Mouse (Mus musculus): ENCODE data around the gene Nipa2. TPM values are rescaled to one million over a fixed set of nuclear protein-coding genes. Genes with fewer than 3 reads are reported as not detected.
A peak's percentile ranks its signal among the peaks of the same experiment; 100 is the strongest.

Gene Nipa2
- polyA plus RNA-seq, 1 experiment = 23.8 TPM

GRCm38 (mm10) chr7:55986526-55987214, 24.4 kb upstream of the Nipa2 start:
- peaks cover 1% of the 10 kb centered on the region; the same call in 1 of the 2 replicates for H3K4me1 ChIP-seq (ENCODE audit: control insufficient read depth, insufficient read depth, low read length)
- WGBS = 22% methylated on average over 13 of the region's 13 CpGs
- H3K4me3 ChIP-seq (replicated peaks; ENCODE audit: control insufficient read depth, low read depth, low read length) = no peak overlapping the region
- TF ChIP-seq CTCF (IDR thresholded peaks at IDR 0.05; ENCODE audit: control insufficient read depth, insufficient read depth, low read length) (peak; percentile 74), POLR2A (IDR thresholded peaks at IDR 0.05; ENCODE audit: borderline replicate concordance, control insufficient read depth, low read depth, low read length) (no peak)
- H3K27ac ChIP-seq (ENCODE audit: control insufficient read depth, insufficient read depth, low read depth, low read length, poor library complexity) = no peak overlapping the region

GRCm38 (mm10) chr7:55984754-55985153, 22.5 kb upstream of the Nipa2 start:
- WGBS = 86% methylated on average over 4 of the region's 4 CpGs
- Histone ChIP-seq H3K27ac (ENCODE audit: control insufficient read depth, insufficient read depth, low read depth, low read length, poor library complexity) (no peak overlapping the region), H3K4me3 (replicated peaks; ENCODE audit: control insufficient read depth, low read depth, low read length) (no peak overlapping the region), H3K4me1 (ENCODE audit: control insufficient read depth, insufficient read depth, low read length) (peaks cover 1% of the 10 kb centered on the region; the same call in 1 of the 2 replicates)
- no peak for TF ChIP-seq CTCF (IDR thresholded peaks at IDR 0.05; ENCODE audit: control insufficient read depth, insufficient read depth, low read length)
- TF ChIP-seq POLR2A (IDR thresholded peaks at IDR 0.05; ENCODE audit: borderline replicate concordance, control insufficient read depth, low read depth, low read length) = no peak

DNA sequence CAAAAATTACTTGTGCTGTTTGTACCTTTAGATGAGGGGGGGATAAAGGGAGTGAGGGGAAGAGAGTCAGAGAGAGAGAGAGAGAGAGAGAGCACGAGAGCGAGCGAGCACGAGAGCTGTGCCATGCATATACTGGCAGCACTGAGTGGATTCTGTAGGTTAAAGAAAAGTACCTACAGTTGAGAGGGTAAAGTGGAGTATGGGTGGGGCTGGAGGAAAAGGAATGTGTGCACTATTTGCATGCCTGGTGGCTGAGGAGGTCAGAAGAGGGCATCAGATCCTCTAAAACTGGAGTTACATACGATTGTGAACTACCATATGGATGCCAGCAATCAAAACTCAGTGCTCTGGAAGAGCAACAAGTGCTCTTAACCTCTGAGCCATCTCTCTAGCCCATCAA, 20.8 kb upstream of the Nipa2 start:
- H3K27ac ChIP-seq (ENCODE audit: control insufficient read depth, insufficient read depth, low read depth, low read length, poor library complexity) = no peak overlapping the region
- no peak for TF ChIP-seq CTCF (IDR thresholded peaks at IDR 0.05; ENCODE audit: control insufficient read depth, insufficient read depth, low read length)
- TF ChIP-seq POLR2A (IDR thresholded peaks at IDR 0.05; ENCODE audit: borderline replicate concordance, control insufficient read depth, low read depth, low read length) = no peak
- WGBS = 97% methylated on average over 5 of the region's 5 CpGs
- H3K4me1 ChIP-seq (ENCODE audit: control insufficient read depth, insufficient read depth, low read length) = peaks cover 1% of the 10 kb centered on the region; the same call in 1 of the 2 replicates
- no peak overlapping the region for H3K4me3 ChIP-seq (replicated peaks; ENCODE audit: control insufficient read depth, low read depth, low read length)

DNA sequence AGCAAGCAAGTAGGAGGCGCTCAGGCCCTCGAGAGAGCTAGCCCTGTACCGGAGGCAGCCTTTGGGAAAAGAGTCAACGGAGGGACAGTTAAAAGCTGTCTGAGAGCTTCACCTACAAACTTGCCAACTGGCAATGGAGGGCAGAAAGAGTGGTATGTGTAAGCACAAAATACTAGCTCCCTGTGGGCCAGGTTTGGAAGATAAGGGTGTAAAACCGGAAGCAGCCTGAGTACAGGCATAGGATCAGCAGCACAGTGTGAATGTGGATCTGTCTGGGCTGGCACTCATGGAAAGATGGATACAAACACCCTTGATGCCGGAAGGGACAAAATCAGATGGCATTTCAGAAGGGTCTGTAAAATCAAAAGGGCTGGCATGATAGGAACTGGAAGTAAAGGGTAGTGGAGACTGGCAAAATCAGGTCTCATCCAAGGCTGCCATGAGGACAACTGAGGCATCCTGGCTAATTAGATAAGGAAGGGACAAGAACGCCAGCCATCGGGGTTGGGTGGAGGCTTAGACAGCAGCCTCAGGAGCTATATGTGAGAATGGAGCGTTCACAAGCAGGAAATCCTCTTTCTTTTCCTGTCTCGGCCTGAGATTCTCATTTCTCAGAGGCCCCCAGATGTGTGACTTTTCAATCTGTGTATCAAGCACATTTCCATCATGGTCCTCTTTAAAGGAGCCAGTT, 19.9 kb upstream of the Nipa2 start:
- Histone ChIP-seq H3K4me3 (replicated peaks; ENCODE audit: control insufficient read depth, low read depth, low read length) (no peak overlapping the region), H3K27ac (ENCODE audit: control insufficient read depth, insufficient read depth, low read depth, low read length, poor library complexity) (peak overlapping the region; percentile 65), H3K4me1 (ENCODE audit: control insufficient read depth, insufficient read depth, low read length) (peaks cover 1% of the 10 kb centered on the region; the same call in 1 of the 2 replicates)
- TF ChIP-seq POLR2A (IDR thresholded peaks at IDR 0.05; ENCODE audit: borderline replicate concordance, control insufficient read depth, low read depth, low read length) (no peak), CTCF (IDR thresholded peaks at IDR 0.05; ENCODE audit: control insufficient read depth, insufficient read depth, low read length) (no peak)
- 75% methylated on average over 10 of the region's 10 CpGs for WGBS

DNA sequence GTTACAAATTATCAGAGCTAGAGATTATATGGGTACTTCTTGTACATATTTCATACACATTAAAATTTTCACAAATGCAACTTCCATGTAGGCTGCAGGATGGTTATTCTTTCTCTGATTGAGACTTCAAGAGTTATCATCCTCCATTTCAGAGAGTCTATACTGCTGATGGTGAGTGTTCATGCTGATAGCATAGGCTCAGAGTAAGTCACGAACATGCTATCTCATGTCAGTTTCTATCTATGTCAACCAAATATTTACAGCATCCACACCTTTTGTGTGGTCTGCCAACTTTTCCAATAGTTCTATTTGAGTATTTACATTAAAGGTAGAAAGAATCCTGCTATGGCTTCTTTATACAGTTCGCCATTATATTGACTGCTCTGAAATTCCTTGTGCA, 19.2 kb upstream of the Nipa2 start:
- peaks cover 1% of the 10 kb centered on the region; the same call in 1 of the 2 replicates for H3K4me1 ChIP-seq (ENCODE audit: control insufficient read depth, insufficient read depth, low read length)
- no peak overlapping the region for H3K4me3 ChIP-seq (replicated peaks; ENCODE audit: control insufficient read depth, low read depth, low read length)
- TF ChIP-seq CTCF (IDR thresholded peaks at IDR 0.05; ENCODE audit: control insufficient read depth, insufficient read depth, low read length) (no peak), POLR2A (IDR thresholded peaks at IDR 0.05; ENCODE audit: borderline replicate concordance, control insufficient read depth, low read depth, low read length) (no peak)
- 72% methylated on average over 2 of the region's 2 CpGs for WGBS
- H3K27ac ChIP-seq (ENCODE audit: control insufficient read depth, insufficient read depth, low read depth, low read length, poor library complexity) = no peak overlapping the region

DNA sequence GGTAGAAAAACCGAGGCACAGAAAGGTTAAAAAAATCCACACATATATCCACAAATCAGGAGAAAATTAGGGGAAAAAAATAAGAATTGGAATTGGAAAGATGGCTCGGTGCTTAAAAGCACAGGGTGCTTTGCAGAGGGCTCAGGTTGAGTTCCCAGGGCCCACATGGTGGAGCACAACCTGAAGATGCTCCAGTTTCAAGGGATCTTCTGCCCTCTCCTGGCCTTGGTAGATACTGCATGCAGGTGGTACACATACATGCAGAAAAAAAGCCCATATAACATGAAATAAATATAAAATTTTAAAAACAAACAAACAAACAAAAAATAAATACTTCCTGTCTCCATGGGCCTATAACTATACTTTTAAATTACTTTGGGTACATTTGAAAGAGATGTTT, 12.2 kb upstream of the Nipa2 start:
- peaks cover 1% of the 10 kb centered on the region for H3K4me1 ChIP-seq (ENCODE audit: control insufficient read depth, insufficient read depth, low read length)
- WGBS = 97% methylated on average over 2 of the region's 2 CpGs
- H3K4me3 ChIP-seq (replicated peaks; ENCODE audit: control insufficient read depth, low read depth, low read length) = no peak overlapping the region
- no peak for TF ChIP-seq POLR2A (IDR thresholded peaks at IDR 0.05; ENCODE audit: borderline replicate concordance, control insufficient read depth, low read depth, low read length)
- TF ChIP-seq CTCF (IDR thresholded peaks at IDR 0.05; ENCODE audit: control insufficient read depth, insufficient read depth, low read length) = peak; percentile 22; the same call in 1 of the 2 replicates
- H3K27ac ChIP-seq (ENCODE audit: control insufficient read depth, insufficient read depth, low read depth, low read length, poor library complexity) = no peak overlapping the region

- Histone ChIP-seq H3K4me3 (replicated peaks; ENCODE audit: control insufficient read depth, low read depth, low read length) (no peak overlapping the region), H3K4me1 (ENCODE audit: control insufficient read depth, insufficient read depth, low read length) (peaks cover 1% of the 10 kb centered on the region), H3K27ac (ENCODE audit: control insufficient read depth, insufficient read depth, low read depth, low read length, poor library complexity) (peak overlapping the region; percentile 2; the same call in 1 of the 2 replicates)
- no peak for TF ChIP-seq POLR2A (IDR thresholded peaks at IDR 0.05; ENCODE audit: borderline replicate concordance, control insufficient read depth, low read depth, low read length)
- TF ChIP-seq CTCF (IDR thresholded peaks at IDR 0.05; ENCODE audit: control insufficient read depth, insufficient read depth, low read length) = no peak
- 3% methylated on average over 1 of the region's 1 CpGs for WGBS
Observed at GRCm38 (mm10) chr7:55969415-55969814, 7.1 kb upstream of the Nipa2 start.

- peak overlapping the region; percentile 65 for H3K4me3 ChIP-seq (replicated peaks; ENCODE audit: control insufficient read depth, low read depth, low read length)
- H3K27ac ChIP-seq (ENCODE audit: control insufficient read depth, insufficient read depth, low read depth, low read length, poor library complexity) = peak overlapping the region; percentile 77
- TF ChIP-seq POLR2A (IDR thresholded peaks at IDR 0.05; ENCODE audit: borderline replicate concordance, control insufficient read depth, low read depth, low read length) (0 out of 2 replicates have a peak, but pooled peaks have one; percentile 13), CTCF (IDR thresholded peaks at IDR 0.05; ENCODE audit: control insufficient read depth, insufficient read depth, low read length) (no peak)
- under 1% methylated on average over 16 of the region's 16 CpGs for WGBS
- peaks cover 1% of the 10 kb centered on the region for H3K4me1 ChIP-seq (ENCODE audit: control insufficient read depth, insufficient read depth, low read length)
Observed at GRCm38 (mm10) chr7:55968258-55968901, 6.1 kb upstream of the Nipa2 start.
